Mouse (Mus musculus) spleen, postnatal 4 days (tissue): ENCODE data around the gene Osbpl11.
"Not testable (repeated sequence)": the region's sequence is repeated elsewhere in the genome, so short reads cannot be mapped to it uniquely, and the experiment has no call there.

Experiments used
- DNase-seq, 2 experiments: peaks; one replicate each; pipeline ENCODE4 v3.0.0; 2022; ENCODE audit warnings: low spot score in 2 of 2

Gene Osbpl11

GRCm38 (mm10) chr16:33184901-33185260, at the start of gene Osbpl11:
Osbpl11 (plus strand) TSS chr16:33185071.
- peak; percentile 94 to 97 for DNase-seq

- no peak for DNase-seq
Measured at GRCm38 (mm10) chr16:33135167-33135566, 49.7 kb upstream of the Osbpl11 start.

- DNase-seq = not testable (repeated sequence)
Measured at GRCm38 (mm10) chr16:33139061-33139460, 45.8 kb upstream of the Osbpl11 start.

- no peak for DNase-seq
Measured at GRCm38 (mm10) chr16:33141758-33142280, 43.1 kb upstream of the Osbpl11 start.

GRCm38 (mm10) chr16:33143452-33143851, 41.4 kb upstream of the Osbpl11 start:
- no peak for DNase-seq

GRCm38 (mm10) chr16:33146185-33146584, 38.7 kb upstream of the Osbpl11 start:
- no peak for DNase-seq

- no peak for DNase-seq
Measured at GRCm38 (mm10) chr16:33148135-33148534, 36.7 kb upstream of the Osbpl11 start.

GRCm38 (mm10) chr16:33150875-33151274, 34.0 kb upstream of the Osbpl11 start:
- not testable (repeated sequence) for DNase-seq

GRCm38 (mm10) chr16:33151558-33151957, 33.3 kb upstream of the Osbpl11 start:
- no peak for DNase-seq

GRCm38 (mm10) chr16:33154992-33155391, 29.9 kb upstream of the Osbpl11 start:
- peak in 1 of 2 experiments; percentile 24 for DNase-seq

- no peak for DNase-seq
Measured at GRCm38 (mm10) chr16:33158006-33158405, 26.9 kb upstream of the Osbpl11 start.

GRCm38 (mm10) chr16:33158590-33159071, 26.2 kb upstream of the Osbpl11 start:
- DNase-seq = no peak

- DNase-seq = no peak
Measured at GRCm38 (mm10) chr16:33159363-33159762, 25.5 kb upstream of the Osbpl11 start.

- DNase-seq = no peak
Measured at GRCm38 (mm10) chr16:33163330-33164090, 21.4 kb upstream of the Osbpl11 start.

- DNase-seq = peak; percentile 54 to 79
Measured at GRCm38 (mm10) chr16:33166284-33166683, 18.6 kb upstream of the Osbpl11 start.

GRCm38 (mm10) chr16:33167537-33167936, 17.3 kb upstream of the Osbpl11 start:
- DNase-seq = no peak

GRCm38 (mm10) chr16:33169471-33170034, 15.3 kb upstream of the Osbpl11 start:
- no peak for DNase-seq

- no peak for DNase-seq
Measured at GRCm38 (mm10) chr16:33170716-33171587, 13.9 kb upstream of the Osbpl11 start.

- DNase-seq = no peak
Measured at GRCm38 (mm10) chr16:33171800-33172199, 13.1 kb upstream of the Osbpl11 start.

- no peak for DNase-seq
Measured at GRCm38 (mm10) chr16:33173151-33173550, 11.7 kb upstream of the Osbpl11 start.

- DNase-seq = no peak
Measured at GRCm38 (mm10) chr16:33174695-33175094, 10.2 kb upstream of the Osbpl11 start.

- not testable (repeated sequence) for DNase-seq
Measured at GRCm38 (mm10) chr16:33176831-33177230, 8.0 kb upstream of the Osbpl11 start.
